Mouse (Mus musculus) lung, postnatal 36 days (tissue): ENCODE results near the gene Mogs.

Source experiments
- DNase-seq: peaks from one replicate; pipeline ENCODE4 v3.0.0; 2022; ENCODE audit warnings: mixed read lengths

The Mogs gene

GRCm38 (mm10) chr6:83122961-83123360 is 7.7 kb downstream of the Mogs start:
- no peak for DNase-seq

GRCm38 (mm10) chr6:83124851-83125312 is 9.6 kb downstream of the Mogs start:
- peak; percentile 96 for DNase-seq

DNA sequence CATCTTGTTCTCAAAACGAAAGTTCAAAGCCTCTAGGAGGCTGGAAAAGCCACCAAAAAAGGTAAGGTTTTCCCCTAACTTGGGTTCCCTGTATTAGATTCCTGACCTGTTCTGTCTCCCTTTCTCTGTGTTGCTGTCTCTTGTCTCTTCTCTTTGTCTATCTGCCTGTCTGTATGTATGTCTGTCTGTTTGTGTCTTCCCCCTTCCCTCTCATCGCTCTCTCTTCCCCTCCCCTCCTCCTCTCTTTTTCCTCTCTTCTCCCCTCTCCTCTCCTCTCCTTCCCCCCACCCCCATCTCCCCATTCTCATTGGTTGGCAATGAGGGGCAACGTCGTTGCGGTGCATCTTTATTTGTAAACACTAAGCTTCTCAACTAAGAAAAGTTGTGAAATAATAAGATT is 10.0 kb downstream of the Mogs start, which contains the start of gene Ino80b:
Gene Ino80b, minus strand, starts transcription at position 101 of the 400 bp plus-strand sequence.
- no peak for DNase-seq

DNA sequence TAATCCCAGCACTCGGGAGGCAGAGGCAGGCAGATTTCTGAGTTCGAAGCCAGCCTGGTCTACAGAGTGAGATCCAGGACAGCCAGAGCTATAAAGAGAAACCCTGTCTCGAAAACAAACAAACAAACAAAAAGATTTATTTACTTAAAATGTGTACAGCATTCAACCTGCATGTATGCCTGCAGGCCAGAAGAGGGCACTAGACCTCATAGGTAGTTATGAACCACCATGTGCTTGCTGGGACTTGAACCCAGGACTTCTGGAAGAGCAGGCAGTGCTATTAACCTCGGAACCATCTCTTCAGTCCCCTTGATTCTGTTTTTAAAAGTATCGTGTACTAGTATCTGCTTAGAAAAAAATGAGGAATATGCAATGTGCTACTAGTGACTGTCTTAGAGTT is 12.1 kb downstream of the Mogs start:
- DNase-seq: no peak

GRCm38 (mm10) chr6:83131469-83132034 is 16.3 kb downstream of the Mogs start:
- DNase-seq: peak; percentile 79

GRCm38 (mm10) chr6:83132176-83132919 is 17.1 kb downstream of the Mogs start:
- no peak for DNase-seq

- DNase-seq: no peak
Observed at GRCm38 (mm10) chr6:83134226-83134625, 18.9 kb downstream of the Mogs start.

DNA sequence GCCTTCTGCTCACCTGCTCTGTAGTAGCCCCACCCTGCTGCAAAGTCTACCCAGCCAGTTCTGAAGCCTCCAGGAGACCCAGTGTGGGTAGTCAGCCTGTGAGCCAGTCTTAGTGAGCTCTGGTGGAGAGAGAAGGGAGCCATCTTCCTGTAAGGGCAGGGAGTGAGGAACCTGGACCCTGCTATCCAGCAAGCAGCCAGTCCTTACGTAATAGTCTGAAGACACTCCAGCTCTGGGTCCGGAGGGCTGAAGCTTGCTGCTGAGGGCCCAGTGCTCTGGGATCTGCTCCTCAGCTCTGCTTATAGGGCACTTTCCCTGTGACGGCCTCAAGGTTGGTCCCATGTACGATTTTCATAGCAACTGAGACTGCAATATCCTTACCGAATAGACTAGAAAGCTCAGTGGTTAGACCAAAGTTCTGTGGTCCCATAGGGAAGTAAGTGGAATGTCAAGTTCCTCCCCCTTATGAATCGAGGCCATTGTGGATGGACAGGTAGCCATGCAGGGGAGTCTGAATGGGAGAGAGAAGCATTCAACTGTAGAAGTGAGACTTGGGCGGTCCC is 19.7 kb downstream of the Mogs start, which contains the start of gene Rtkn:
Gene Rtkn, plus strand, starts transcription at position 513 of the 563 bp plus-strand sequence.
- DNase-seq: no peak

- peak; percentile 73 for DNase-seq
Observed at GRCm38 (mm10) chr6:83135571-83136161, 20.4 kb downstream of the Mogs start.

DNA sequence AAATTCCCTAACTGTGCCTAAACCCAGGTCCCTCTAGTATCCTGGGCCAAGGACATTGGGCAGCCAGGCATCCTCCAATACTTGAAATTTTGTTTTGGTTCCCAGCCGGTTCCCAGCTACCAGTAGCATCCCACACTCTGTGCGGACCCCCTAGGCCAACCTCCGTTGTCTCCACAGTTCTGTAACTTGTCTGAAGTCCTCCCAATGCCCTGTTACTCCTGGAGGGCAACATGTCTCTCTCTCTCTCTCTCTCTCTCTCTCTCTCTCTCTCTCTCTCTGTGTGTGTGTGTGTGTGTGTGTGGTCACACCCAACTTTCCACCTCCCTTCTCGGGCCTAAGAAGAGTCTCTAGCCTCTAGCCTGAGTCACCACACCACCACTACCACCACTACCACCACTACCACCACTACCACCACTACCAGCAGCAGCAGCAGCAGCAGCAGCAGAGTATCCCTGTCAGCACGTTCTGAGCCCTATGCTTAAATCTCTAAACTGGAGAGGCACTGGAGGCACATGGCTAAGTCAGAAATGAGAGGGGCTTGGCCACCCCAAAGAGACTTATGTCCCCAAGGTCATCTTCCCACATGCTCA is 21.1 kb downstream of the Mogs start:
- no peak for DNase-seq

DNA sequence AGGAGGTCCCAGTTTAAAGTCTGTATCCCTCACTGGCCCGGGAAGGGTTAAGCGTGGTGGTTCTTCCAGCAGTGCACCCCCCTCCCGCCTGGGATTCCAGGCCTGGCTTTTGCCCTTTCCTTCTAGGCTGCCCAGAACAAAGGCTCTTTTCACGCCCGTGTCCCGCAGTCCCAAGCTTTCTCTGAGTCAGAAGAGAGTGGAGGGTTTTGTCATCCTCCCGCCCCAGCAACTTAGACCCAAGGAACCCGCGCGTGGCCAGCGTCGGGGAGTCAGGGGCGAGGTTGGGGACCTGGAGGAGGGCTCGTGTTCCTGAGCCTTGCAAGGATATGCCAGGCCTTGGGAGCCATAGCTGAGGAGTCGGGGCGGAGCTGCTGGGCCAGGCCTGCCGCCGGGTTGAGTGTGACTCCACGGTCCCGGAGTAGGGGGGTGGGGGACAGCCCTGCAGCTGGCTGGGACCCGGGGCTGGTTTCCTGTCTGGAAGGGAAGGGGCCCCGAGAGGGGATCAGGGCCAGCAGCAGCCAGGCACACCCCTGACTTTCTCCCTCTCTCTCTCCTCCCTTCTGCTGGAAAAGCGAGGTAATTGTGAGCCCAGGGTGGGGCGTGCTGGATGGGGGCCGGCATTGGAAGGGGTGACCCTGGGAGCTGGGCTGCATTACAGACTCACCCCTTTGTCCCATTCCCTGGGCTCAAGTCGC is 21.7 kb downstream of the Mogs start:
- DNase-seq: peak; percentile 61

- DNase-seq: peak; percentile 93
Observed at GRCm38 (mm10) chr6:83137576-83137950, 22.3 kb downstream of the Mogs start.

GRCm38 (mm10) chr6:83138056-83138455 is 22.8 kb downstream of the Mogs start:
- no peak for DNase-seq

GRCm38 (mm10) chr6:83140044-83140443 is 24.7 kb downstream of the Mogs start:
- no peak for DNase-seq

- DNase-seq: no peak
Observed at GRCm38 (mm10) chr6:83141636-83142035, 26.3 kb downstream of the Mogs start.

DNA sequence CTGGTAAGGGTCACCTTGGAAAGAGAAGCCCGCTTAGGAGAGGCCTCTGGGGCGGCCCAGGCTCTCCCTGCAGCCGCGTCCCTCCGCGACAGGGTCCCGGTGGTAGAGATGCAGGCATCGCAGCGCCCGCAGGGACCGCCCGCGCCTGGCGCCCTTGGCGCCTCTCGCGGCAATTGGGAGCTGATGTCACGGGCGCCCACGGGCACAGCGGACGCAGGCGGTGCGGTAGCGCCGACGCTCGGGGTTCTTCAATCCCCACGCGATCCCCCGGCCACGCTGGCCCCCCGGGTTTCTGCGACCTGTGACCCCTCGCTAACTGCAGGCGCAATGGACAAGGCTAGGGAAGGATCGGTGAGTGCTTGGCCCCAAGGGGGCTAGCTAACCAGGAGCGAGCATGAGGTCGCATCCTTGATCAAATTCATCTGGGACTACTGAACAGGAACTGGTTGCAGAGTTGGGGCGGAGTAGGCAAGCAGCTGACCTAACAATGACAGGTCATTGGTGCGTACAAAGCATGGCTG is 27.0 kb downstream of the Mogs start:
- no peak for DNase-seq

DNA sequence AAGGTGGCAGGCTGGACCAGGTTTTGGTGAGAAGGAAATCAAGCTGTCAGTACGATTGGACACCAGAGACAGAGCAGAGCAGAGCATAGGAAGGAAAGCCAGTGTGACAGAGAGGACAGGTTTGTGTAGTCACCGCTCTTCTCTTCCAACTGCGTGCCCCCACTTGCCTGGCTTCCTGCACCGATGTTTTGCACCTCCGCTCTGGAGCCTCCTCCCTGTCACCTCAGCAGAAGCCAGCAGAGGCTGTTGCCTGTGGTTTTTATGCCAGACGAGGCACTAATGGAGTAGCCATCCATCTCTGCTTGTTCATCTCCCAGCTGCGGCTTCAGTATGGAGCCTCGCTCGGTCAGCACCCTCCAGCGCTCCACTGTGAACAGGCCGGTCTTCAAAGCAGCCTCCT is 27.6 kb downstream of the Mogs start:
- no peak for DNase-seq

DNA sequence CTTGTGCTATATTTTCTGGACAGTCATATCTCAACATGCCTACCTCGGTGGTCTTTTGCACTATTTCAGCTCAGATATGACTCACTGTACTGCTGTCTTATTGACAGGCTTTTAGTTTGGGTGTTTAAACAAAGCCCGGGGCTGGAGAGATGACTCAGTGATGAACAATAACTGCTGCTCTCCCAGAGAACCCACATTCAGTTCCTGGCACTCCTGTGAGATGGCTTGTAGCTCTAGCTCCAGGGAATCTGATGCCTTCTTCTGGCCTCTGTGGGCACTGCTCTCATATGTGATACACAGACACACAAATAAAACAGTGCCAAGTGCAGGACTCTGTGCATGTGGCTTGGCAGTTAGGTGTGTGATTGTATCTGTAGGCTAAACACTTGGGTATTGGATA is 29.9 kb downstream of the Mogs start:
- no peak for DNase-seq

DNA sequence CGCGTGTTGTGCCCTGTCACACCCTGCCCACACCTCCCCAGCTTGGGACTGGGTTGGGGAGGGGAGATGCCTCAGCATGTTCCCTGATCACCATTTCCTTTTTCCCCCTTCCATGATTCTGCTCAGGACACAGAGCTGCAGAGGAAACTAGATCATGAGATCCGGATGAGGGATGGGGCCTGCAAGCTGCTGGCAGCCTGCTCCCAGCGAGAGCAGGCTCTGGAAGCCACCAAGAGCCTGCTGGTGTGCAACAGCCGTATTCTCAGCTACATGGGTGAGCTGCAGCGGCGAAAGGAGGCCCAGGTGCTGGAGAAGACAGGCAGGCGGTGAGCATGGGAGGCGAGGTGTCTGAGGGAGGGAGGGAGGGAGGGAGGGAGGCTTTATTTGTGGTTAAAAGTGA is 30.5 kb downstream of the Mogs start:
- no peak for DNase-seq

DNA sequence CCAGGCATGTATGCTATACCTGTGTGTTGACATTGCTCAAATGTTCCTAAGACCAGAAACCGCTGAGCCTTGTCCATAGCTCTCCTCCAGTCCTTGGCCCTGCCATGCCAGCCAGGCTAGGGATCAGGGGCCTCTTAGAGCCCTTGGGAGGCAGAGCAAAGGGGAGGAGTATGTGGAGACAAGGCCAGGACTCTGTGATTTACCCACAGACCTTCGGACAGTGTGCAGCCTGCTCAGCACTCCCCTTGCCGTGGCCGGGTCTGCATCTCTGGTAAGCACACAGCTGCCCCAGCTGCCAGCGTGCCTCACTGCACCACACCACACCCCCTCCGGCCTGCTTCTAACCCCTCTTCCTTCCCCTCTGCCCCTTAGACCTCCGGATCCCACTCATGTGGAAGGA is 32.0 kb downstream of the Mogs start:
- no peak for DNase-seq

DNA sequence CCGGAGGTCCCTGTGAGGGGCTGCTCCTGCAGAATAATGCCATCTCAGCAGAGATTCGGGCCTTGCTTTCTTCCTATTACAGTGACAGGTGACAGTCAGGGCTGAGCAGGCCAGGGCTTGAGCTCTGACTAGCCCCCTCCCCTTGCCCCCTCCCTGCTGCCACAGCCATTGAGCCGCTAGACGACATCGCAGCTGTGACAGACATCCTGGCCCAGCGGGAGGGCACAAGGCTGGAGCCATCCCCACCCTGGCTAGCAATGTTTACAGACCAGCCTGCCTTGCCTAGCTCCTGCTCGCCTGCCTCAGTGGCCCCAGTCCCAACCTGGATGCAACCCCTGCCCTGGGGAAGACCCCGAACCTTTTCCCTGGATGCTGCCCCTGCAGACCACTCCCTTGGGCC is 36.4 kb downstream of the Mogs start:
- DNase-seq: no peak

DNA sequence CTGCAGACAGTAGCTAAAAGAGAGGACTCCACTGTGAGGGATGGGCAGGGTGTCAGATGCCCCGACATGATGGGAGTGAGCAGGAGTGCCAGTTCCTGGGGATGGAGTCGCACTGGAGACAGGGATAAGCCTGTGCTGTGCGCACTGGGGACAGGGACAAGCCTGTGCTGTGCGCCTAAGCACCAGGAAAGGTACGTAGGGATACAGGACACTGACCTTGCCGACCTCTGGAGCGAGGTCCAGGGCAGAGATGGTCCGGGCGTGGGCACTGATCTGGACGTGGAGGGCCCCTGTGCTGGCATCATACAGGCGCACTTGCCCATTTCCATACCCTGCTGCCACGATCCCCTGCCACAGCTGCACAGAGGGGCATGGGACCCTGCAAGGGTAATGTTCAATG is 37.7 kb downstream of the Mogs start:
- DNase-seq: no peak

DNA sequence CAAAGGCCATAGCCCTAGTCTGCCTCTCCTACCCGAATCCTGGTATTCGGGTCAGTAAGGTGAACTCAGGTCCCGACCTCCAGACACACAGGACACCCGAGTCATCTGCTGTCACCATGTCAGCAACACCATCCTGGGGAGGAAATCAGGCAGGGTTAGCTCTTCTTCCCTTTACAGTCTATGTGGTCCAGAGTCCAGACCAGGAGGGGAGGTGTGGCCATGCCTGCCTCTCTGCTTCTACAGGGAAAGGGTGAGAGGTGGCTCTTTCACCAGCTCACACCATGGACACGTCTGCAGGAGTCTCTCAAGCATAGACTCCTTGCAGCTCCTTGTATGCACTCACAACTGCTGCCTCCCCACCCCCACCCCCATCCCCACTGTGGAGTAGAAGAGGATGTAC is 38.2 kb downstream of the Mogs start:
- DNase-seq: no peak
